Mouse (Mus musculus) embryonic facial prominence, embryonic 14.5 days (tissue): ENCODE data around the gene Hnrnpab. TPM values are rescaled to one million over a fixed set of nuclear protein-coding genes. Genes with fewer than 3 reads are reported as not detected.

Experiments used
- ATAC-seq: fragments of 200-750 bp; cut with Nextera tagmentation; 2 replicates; pipeline ENCODE4 v1.8.0; 2017; ENCODE audit warnings: low read depth, moderate number of reproducible peaks, moderate TSS enrichment
- DNase-seq: peaks from one replicate; pipeline ENCODE4 v3.0.0-alpha.2; 2015; ENCODE audit warnings: low spot score
- H3K27ac ChIP-seq: fragments of 300-500 bp; sonication (generic); replicated peaks from 2 replicates; pipeline ENCODE4 v1.5.1; 2014; ENCODE audit warnings: low read depth, mild to moderate bottlenecking, low read length, moderate library complexity
- H3K27me3 ChIP-seq: fragments of 300-500 bp; sonication (generic); replicated peaks from 2 replicates; pipeline ENCODE4 v1.6.1; 2014; ENCODE audit warnings: low read length; ENCODE audit not compliant: control insufficient read depth, insufficient read depth
- H3K36me3 ChIP-seq: fragments of 300-500 bp; sonication (generic); 2 replicates; pipeline ENCODE4 v1.6.1; 2014; ENCODE audit warnings: low read length, mixed read lengths; ENCODE audit not compliant: control insufficient read depth, insufficient read depth
- H3K4me1 ChIP-seq: fragments of 300-500 bp; sonication (generic); 2 replicates; pipeline ENCODE4 v1.6.1; 2014; ENCODE audit warnings: antibody characterized with exemption, low read length; ENCODE audit not compliant: control insufficient read depth, insufficient read depth
- H3K4me2 ChIP-seq: fragments of 300-500 bp; sonication (generic); 2 replicates; pipeline ENCODE4 v1.6.1; 2014; ENCODE audit warnings: low read depth, mild to moderate bottlenecking, low read length, moderate library complexity, mixed read lengths
- H3K4me3 ChIP-seq: fragments of 300-500 bp; sonication (generic); 2 replicates; pipeline ENCODE4 v1.5.1; 2014; ENCODE audit warnings: low read depth, mild to moderate bottlenecking, low read length
- H3K9ac ChIP-seq: fragments of 300-500 bp; sonication (generic); 2 replicates; pipeline ENCODE4 v1.6.1; 2014; ENCODE audit warnings: low read depth, mild to moderate bottlenecking, low read length, moderate library complexity, mixed read lengths
- H3K9me3 ChIP-seq: fragments of 300-500 bp; sonication (generic); 2 replicates; pipeline ENCODE4 v1.6.1; 2016; ENCODE audit warnings: low read length; ENCODE audit not compliant: control insufficient read depth
- WGBS: fragments of 180-500 bp; shearing (Covaris S2); extraction: QIAGEN DNeasy Blood & Tissue Kit; methylation state at CpG from one replicate; pipeline ENCODE4 v1.1.7; 2014; 5-methylcytosine and 5-hydroxymethylcytosine counted together
- polyA plus RNA-seq: library from polyadenylated mRNA; unstranded; fragments of >200 nt; fragmentation: Nextera tagmentation; extraction: Ambion mirVana; gene quantifications from 2 replicates; pipeline ENCODE4 v1.2.1, GENCODE M21; 2014

The Hnrnpab gene
- polyA plus RNA-seq, 1 experiment from 2014 or later, result 433 TPM

- peak overlapping the region; percentile 96 for H3K4me3 ChIP-seq
- peaks cover 34% of the 10 kb centered on the region for H3K36me3 ChIP-seq
- no peak for DNase-seq
- peak overlapping the region; percentile 86 for H3K4me2 ChIP-seq
- H3K4me1 ChIP-seq, result peaks cover 8% of the 10 kb centered on the region; the same call in 1 of the 2 replicates
- H3K9ac ChIP-seq, result peak overlapping the region; percentile 100
- H3K27me3 ChIP-seq, result no peaks in the 10 kb centered on the region
- H3K9me3 ChIP-seq, result no peaks in the 10 kb centered on the region
- peak; percentile 56 for ATAC-seq
- peak overlapping the region; percentile 96 for H3K27ac ChIP-seq
- WGBS, result 10% methylated on average over 15 of the region's 15 CpGs
Observed at GRCm38 (mm10) chr11:51607096-51607738, 570 bp upstream of the Hnrnpab start.

GRCm38 (mm10) chr11:51605602-51606446, 823 bp downstream of the Hnrnpab start:
- peak overlapping the region; percentile 90 for H3K4me2 ChIP-seq
- H3K27me3 ChIP-seq, result no peaks in the 10 kb centered on the region
- DNase-seq (peak; percentile 93), ATAC-seq (peak; percentile 59)
- H3K4me3 ChIP-seq, result peak overlapping the region; percentile 96
- peak overlapping the region; percentile 100 for H3K9ac ChIP-seq
- peak overlapping the region; percentile 96 for H3K27ac ChIP-seq
- 2% methylated on average over 26 of the region's 81 CpGs for WGBS
- no peaks in the 10 kb centered on the region for H3K9me3 ChIP-seq
- peaks cover 48% of the 10 kb centered on the region for H3K36me3 ChIP-seq
- H3K4me1 ChIP-seq, result peaks cover 8% of the 10 kb centered on the region; the same call in 1 of the 2 replicates

- WGBS, result 82% methylated on average over 3 of the region's 3 CpGs
- no peak overlapping the region for H3K4me2 ChIP-seq
- H3K9me3 ChIP-seq, result no peaks in the 10 kb centered on the region
Observed at GRCm38 (mm10) chr11:51602253-51602652, 4.4 kb downstream of the Hnrnpab start.

GRCm38 (mm10) chr11:51597553-51597952, 9.1 kb downstream of the Hnrnpab start:
- no peak overlapping the region for H3K27ac ChIP-seq
- H3K36me3 ChIP-seq, result peaks cover 99% of the 10 kb centered on the region
- WGBS, result 76% methylated on average over 2 of the region's 2 CpGs

More at GRCm38 (mm10) chr11:51602253-51602652, 4.4 kb downstream of the Hnrnpab start:
- H3K9ac ChIP-seq, result no peak overlapping the region
- no peaks in the 10 kb centered on the region for H3K27me3 ChIP-seq
- no peak for ATAC-seq
- no peak overlapping the region for H3K27ac ChIP-seq
- H3K36me3 ChIP-seq, result peaks cover 84% of the 10 kb centered on the region
- H3K4me3 ChIP-seq, result no peak overlapping the region
- no peak for DNase-seq
- H3K4me1 ChIP-seq, result peaks cover 8% of the 10 kb centered on the region; the same call in 1 of the 2 replicates

GRCm38 (mm10) chr11:51595459-51596083, 11.1 kb downstream of the Hnrnpab start:
- ATAC-seq, result no peak
- 88% methylated on average over 1 of the region's 1 CpGs for WGBS

More at GRCm38 (mm10) chr11:51597553-51597952, 9.1 kb downstream of the Hnrnpab start:
- DNase-seq (no peak), ATAC-seq (no peak)
- no peak overlapping the region for H3K4me3 ChIP-seq
- no peaks in the 10 kb centered on the region for H3K27me3 ChIP-seq
- H3K9me3 ChIP-seq, result no peaks in the 10 kb centered on the region
- no peak overlapping the region for H3K9ac ChIP-seq
- H3K4me2 ChIP-seq, result no peak overlapping the region
- H3K4me1 ChIP-seq, result no peaks in the 10 kb centered on the region

GRCm38 (mm10) chr11:51594715-51595350, 11.8 kb downstream of the Hnrnpab start:
- no peak overlapping the region for H3K4me3 ChIP-seq
- 75% methylated on average over 3 of the region's 3 CpGs for WGBS
- H3K9ac ChIP-seq, result no peak overlapping the region
- no peak overlapping the region for H3K27ac ChIP-seq
- no peaks in the 10 kb centered on the region for H3K4me1 ChIP-seq
- ATAC-seq (no peak), DNase-seq (no peak)
- no peaks in the 10 kb centered on the region for H3K9me3 ChIP-seq
- H3K36me3 ChIP-seq, result peaks cover 98% of the 10 kb centered on the region
- H3K27me3 ChIP-seq, result no peaks in the 10 kb centered on the region
- no peak overlapping the region for H3K4me2 ChIP-seq

More at GRCm38 (mm10) chr11:51595459-51596083, 11.1 kb downstream of the Hnrnpab start:
- Histone ChIP-seq H3K27ac (no peak overlapping the region), H3K4me1 (no peaks in the 10 kb centered on the region), H3K36me3 (peaks cover 98% of the 10 kb centered on the region), H3K27me3 (no peaks in the 10 kb centered on the region), H3K9ac (no peak overlapping the region), H3K9me3 (no peaks in the 10 kb centered on the region), H3K4me3 (no peak overlapping the region), H3K4me2 (no peak overlapping the region)
- DNase-seq, result no peak

- H3K4me3 ChIP-seq, result no peak overlapping the region
- no peak overlapping the region for H3K4me2 ChIP-seq
- H3K27me3 ChIP-seq, result no peaks in the 10 kb centered on the region
- WGBS, result 91% methylated on average over 6 of the region's 6 CpGs
- H3K27ac ChIP-seq, result no peak overlapping the region
- DNase-seq (no peak), ATAC-seq (no peak)
- no peaks in the 10 kb centered on the region for H3K4me1 ChIP-seq
- no peaks in the 10 kb centered on the region for H3K9me3 ChIP-seq
- H3K36me3 ChIP-seq, result peaks cover 98% of the 10 kb centered on the region
- no peak overlapping the region for H3K9ac ChIP-seq
Observed at GRCm38 (mm10) chr11:51593849-51594248, 12.8 kb downstream of the Hnrnpab start.

GRCm38 (mm10) chr11:51593368-51593767, 13.3 kb downstream of the Hnrnpab start:
- no peak overlapping the region for H3K4me3 ChIP-seq
- H3K4me1 ChIP-seq, result no peaks in the 10 kb centered on the region
- no peak overlapping the region for H3K27ac ChIP-seq
- 92% methylated on average over 4 of the region's 4 CpGs for WGBS
- ATAC-seq (no peak), DNase-seq (no peak)
- H3K9ac ChIP-seq, result no peak overlapping the region
- no peak overlapping the region for H3K4me2 ChIP-seq
- no peaks in the 10 kb centered on the region for H3K9me3 ChIP-seq
- H3K36me3 ChIP-seq, result peaks cover 98% of the 10 kb centered on the region
- H3K27me3 ChIP-seq, result no peaks in the 10 kb centered on the region
